Mouse (Mus musculus) layer of hippocampus, adult 8-10 months (tissue): Measurements from ENCODE around the gene Il19. TPM values are rescaled to one million over a fixed set of nuclear protein-coding genes. Genes with fewer than 3 reads are reported as not detected.
A peak's percentile ranks its signal among the peaks of the same experiment; 100 is the strongest.

ENCODE experiments used
- DNase-seq, 2 experiments: peaks; one replicate each; pipeline ENCODE4 v3.0.0; 2022; ENCODE audit warnings: low spot score in 2 of 2
- total RNA-seq, 4 experiments: library from RNA; stranded (reverse); gene quantifications; 2 replicates each; pipeline ENCODE4 v1.2.4; 2022

Gene Il19
- not detected for total RNA-seq

DNA sequence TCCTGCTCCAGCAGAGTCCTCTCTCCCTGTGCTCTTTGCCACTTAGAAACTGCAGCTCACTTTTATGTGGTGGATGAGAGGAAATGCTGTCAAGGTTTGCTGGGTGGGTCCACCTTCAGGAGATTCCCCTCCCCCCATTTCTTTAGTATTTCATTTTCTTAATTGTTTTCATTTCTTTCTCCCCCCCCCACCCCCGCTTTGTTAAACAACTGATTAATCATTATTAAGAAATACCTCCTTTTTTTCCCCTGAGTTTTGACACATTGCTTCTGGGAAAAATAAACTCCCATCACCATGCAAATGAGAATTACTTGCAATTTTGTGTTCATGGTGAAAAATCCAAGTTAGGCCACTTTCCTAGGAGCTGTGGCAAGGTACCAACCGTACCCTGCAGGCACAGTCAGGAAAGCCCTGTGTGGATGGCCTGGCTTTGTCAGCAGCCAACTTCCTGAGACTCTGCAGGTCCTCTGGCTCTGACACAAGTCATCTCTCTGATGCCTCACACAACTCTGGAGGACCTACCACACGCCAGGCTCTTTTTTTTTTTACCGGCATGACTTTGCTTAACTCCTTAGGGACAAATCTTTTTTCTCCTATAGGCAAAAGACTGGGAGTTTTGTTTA lies at the start of gene Il19:
Gene Il19, minus strand, starts transcription at position 51 of the 623 bp plus-strand sequence.
- DNase-seq = no peak

DNA sequence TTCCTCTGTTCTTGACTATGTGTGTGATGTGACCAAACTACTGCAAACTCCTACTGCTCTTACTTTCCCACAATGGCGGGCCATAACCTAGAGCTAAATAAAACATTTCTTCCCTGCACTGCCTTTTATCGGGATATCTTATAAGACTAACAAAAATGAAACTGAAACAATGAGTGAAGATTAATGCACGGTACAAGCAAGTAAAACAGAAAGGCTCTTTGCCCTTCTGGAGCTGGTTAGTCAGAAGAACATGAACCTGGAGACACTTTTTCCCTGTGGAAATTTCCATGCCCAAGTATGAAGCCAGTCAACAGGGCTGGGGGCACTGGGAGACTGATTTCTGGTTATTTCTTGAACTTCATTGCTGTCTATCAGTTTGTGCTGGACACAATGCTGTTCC lies 49.4 kb upstream of the Il19 start:
- no peak for DNase-seq

DNA sequence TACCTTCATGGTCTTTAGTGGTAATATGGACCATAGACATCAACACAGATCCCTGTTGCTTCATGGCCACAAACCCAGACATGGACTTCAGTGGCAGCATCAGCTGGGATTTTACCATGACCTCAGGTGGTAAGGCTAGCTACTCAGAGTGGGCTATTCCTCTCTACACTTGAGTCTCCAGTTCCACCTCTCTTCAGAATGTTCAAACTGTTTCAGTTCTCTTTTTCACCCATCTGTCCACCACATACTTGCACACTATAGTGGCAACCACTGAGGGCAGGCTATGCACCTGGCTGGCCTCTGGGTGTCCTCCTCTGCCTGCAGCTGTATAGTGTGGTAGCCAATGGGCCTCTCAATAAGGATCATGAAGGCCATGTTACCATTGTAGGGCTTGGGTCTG lies 47.5 kb upstream of the Il19 start:
- no peak for DNase-seq

DNA sequence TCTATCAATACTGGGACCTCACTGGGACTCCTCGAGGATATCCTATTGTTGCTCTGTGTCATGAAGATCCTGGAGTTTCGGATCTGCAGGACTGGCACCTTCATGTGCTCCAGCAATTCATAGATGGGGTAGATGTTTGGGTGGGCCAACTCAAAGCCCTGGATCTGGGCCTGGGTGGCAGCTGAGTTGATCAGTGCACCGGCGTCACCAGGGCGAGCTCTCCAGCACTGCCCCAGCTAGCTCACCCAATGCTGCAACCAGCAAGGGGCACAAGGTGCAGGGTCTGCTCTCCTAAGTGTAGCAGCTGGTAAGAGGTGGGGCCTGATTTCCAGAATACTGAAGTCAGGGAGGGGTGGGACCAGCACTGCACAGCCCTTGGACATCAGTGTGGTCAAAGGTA lies 47.1 kb upstream of the Il19 start:
- no peak for DNase-seq

DNA sequence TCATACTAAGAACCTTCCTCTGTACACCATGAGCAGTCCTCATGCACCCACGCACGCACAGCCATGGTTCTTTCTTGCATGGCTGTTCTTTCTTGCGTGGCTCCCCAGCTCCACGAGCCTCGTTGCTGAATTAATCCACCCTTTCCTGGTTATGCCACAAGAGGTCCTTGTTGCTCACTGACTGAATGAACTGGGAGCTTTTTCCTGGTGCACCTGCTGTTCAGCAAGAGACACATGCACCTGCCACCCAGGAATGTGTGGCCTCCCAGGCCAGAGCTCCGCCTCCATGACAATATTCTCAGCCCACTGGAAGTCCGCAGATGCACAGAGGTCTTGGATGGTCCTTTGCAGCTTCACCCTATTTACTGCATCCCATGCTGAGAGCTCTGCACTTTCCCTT lies 44.5 kb upstream of the Il19 start:
- peak in 1 of 2 experiments; percentile 15 for DNase-seq

DNA sequence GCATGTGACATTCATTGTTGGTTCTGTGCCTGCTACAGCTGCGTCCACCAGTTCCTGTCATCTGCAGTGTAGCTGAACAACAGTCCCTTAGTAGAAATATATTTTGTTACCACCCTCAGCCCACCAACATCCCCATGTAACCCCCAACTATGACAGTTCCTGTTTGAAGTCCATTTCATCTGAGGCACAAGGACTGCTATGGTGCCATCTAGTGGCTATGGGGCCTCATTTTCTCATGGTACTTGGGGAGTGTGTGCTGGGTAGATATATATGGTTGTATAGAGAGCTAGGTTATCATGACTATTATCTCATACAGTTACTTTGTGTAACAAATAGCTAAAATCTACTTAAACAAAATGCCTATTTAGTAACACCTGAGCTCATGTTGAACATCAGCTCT lies 39.5 kb upstream of the Il19 start:
- DNase-seq = peak in 1 of 2 experiments; percentile 21

DNA sequence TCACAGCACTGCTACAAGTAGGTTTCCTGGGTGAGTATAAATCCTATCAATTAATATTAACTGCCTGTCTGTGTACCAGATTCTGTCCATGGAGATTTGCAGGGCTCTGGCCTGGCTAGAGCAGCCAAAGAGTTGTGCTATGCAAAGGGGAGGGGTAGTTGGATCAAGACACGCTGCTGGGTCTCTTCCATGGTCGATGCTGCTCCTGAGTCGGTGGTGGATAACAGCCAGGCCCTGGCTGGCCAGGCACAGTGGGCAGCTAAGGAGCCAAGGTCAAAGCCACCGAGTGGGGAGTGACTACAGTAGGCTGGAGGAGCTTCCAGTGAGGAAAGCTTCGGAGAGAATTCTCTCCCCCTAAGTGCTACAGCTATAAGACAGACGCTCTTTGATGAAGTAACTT lies 24.0 kb upstream of the Il19 start:
- no peak for DNase-seq

DNA sequence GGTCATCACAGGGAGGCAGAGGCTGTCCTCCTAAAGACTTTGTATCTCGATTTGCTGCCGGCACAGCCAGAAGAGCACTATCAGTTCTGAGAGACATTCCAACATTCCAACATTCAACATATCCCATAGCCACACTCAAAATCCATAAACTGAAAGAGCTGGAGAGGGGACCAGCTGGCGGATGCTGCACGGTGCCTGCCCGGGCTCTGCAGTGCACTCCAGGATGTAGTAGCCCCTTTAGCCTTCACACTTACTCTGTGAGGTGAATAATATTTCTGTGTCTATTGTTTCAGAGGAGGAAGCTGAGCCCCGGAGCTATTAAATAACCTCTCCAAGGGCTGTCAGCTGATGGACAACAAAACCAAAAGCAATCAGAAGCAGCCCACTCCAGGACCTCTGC lies 7.0 kb upstream of the Il19 start:
- no peak for DNase-seq

DNA sequence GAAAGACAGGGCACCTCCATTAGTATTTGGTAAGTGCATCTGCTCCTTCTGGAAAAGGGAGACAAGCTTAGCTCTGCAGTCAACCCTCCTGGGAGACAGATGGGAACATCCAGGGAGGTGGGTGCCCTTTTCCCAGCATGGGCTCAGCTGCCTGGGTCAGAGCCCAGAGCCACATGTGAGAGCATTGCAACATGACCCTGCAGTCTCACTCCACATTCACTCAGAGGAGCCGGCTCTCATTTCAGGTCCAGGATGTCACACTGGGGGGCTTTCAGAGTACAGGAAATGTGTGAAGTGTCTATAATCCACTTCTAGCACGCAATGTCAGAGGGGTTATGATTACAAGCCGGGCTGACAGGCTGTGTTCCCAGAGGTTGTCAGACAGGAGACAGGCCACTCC lies 1.9 kb upstream of the Il19 start:
- no peak for DNase-seq

DNA sequence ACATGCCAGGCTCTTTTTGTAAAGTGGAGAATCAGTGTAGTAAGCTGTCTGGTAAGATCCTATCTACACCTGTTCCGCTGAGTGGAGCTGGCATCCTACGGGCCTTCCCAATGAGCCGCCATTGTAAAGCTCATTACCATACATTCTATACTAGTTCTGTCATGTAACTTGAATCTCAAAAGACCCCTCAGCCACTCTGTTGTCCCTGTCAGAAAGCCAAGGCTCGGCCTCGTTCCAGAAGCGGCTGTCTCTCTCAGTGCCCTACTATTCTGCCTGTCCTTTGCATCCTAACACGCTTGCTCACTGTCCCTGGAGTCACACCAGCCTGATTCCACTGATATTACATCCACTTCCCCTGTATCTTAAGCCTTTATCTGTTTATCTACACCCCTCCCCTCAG lies 1.7 kb downstream of the Il19 start:
- no peak for DNase-seq

DNA sequence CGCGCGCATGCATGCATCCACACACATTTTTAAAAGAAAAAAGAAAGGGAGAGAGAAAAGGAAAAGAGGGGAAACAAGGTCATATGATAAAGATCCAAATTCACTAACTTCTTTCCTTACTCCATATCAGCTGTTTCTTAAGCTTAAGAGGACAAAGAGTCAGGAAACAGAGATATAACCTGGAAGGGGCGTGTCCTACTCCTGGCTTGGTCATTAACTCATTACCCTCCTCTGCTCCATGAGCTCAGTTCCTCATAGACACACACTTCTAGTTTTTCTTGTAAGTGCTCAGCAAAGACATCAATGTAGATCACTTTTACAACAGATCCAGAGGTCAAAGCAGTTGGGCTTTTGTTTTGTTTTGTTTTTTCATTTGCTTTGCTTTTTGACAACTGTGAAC lies 2.7 kb downstream of the Il19 start:
- DNase-seq = no peak

DNA sequence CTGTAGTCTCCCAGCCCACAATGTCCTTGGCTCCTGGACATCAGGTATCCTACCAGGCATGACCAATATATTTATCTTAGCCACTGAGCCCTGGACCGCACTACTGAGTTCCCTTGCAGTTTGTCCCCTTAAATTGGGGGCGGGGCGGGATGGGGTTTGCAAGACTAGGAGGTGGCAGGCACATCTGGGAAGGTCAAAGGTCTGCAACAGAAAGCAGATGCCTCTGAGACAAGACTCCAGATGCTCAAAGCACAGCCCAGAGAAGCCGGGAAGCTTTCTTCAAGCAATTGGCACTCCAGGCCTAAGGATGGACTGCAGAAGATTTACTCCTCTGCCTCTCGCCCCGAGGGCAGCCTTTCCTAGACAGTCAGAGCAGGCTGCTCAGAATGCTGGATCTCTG lies 3.6 kb downstream of the Il19 start:
- no peak for DNase-seq

DNA sequence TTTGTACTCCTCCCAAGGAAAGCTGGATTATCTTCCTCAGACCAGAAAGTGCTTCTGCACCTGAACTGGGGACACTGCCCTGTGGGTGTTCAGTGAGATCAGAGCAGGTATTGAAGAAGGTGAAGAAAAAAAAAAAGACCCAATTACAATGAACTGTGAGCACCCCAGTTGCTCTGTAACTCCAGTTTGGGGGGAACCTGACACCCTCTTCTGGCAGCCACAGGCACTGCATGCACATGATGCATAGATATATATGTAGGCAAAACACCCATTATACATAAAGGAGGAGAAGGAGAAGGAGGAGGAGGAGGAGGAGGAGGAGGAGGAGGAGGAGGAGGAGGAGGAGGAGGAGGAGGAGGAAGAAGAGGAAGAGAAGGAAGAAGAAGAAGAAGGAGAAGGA lies 13.4 kb downstream of the Il19 start:
- no peak for DNase-seq

DNA sequence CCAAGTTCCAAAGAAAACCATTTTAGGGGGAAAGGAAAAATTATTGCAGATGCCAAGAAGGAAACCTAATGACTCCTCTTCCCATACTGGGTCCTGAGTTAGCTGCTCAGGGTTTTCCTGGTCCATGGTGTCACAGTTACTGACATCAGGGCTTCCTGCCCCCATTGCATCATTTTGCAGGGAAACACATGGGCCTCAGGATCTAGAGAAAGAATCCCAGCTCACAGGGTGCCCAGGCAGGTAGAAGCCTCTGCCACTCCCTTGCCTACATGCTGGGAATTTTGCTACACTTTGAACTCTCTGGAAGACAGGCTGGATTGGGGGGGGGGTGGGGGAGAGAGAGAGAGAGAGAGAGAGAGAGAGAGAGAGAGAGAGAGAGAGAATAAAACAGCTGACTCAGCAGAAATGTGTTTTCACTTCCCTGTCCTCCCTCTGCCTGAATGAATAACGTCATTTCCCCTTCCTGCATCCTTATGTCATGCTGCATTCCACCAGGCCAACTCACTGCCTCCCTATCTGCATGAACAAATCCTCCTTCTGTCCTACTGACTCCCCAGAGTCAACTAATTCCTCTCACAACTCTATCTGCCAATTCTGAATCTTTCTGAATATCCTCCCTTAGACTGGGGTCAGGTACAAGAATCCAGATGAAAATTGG lies 21.5 kb downstream of the Il19 start:
- no peak for DNase-seq

DNA sequence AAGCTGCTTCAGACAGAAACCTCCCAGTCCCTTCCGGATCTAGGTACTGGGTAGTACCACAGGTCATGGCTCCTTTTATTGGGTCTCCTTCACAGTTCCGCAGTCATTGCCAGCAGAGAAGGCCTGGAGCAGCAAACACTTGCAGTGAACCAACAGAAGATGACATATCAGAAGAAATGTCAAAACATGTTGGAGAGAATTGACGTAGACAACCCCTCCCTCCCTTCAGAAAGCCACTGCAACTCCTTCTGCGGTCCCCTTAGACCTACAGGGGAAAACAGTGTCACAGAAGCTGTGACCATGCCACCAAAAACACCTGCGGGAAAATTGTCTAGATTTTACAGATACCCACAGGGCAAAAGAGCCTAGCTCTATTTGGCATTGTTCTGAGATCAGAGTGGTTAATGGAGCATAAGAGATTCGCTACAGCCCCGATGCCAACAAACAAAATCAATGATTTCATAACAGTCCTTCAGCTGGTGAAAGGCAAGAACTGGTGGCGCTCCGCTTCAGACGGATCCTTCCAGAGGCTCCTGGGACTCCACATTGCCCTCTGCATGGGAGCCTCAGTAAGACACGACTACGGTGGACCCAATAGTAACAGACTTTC lies 28.4 kb downstream of the Il19 start, which contains the start of gene Il20:
Gene Il20, minus strand, starts transcription at position 51 of the 610 bp plus-strand sequence.
- no peak for DNase-seq

DNA sequence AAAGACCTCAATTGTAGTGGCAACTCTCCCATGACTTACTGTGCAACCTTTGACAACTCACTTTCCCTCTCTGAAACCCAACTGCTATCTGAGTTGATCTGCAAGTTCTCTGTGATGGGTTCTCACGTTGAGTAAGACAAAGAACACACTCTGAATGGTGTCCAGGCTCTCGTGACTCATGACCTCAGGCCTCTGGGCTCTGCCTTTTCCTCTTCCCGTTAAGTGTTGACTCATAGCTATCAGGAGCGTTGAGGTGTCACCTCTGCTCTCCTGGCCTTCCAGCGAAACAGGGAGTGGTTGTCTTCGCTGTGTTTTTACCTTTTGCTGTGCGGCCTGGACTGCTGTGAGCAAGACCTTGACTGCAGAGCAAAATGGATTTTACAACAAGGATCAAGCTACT lies 37.4 kb downstream of the Il19 start:
- DNase-seq = no peak

DNA sequence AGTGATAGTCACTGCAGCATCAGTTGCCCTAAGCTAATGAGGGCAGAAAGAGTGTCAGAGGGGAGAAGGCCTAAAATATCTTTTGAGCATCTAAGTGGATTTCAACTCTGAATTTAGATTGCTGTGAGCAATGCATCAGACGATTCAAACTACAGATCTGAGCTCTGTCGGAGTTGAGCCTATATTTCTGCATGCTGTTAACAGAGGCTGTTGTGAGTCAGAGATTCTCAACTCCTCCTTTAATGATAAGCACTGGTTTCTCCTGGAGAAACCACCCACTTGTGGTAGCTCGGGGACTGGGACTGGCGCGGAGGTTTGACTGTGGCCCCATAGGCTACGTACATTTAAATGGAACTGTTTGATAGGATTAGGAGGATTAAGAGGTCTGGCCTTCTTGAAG lies 45.4 kb downstream of the Il19 start:
- DNase-seq = no peak

DNA sequence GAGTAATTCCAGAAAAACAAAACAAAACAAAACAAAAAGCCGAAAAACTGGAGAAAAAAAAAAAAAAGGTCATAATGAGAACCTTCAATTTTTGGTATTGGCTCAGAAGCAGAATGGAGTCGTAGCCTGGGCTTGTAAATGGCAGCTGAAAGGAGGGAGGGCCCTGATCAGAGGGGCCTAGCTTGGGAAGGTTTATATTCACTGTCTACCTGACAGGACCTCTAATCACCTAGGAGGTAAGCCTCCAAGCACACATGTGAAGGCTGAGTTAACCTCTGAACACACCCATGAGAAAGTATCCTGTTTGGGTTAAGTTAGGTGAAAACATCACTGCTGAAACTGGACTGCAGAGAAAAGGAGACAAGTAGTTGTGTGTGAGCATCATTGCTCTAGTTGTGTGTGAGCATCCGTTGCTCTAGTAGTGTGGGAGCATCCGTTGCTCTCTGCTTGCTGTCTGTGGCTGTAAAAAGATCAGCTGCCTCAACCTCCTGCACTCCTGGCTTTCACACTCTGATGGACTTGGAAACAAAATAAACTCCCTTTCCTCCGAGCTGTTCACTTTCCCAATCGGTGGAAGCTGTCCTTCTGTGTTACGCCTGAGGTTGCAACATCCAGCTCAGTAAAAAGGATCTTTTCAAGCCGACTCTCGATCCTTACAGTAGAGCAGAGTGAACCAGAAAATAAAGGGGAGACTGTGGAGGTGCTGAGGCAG lies 46.4 kb downstream of the Il19 start:
- no peak for DNase-seq

DNA sequence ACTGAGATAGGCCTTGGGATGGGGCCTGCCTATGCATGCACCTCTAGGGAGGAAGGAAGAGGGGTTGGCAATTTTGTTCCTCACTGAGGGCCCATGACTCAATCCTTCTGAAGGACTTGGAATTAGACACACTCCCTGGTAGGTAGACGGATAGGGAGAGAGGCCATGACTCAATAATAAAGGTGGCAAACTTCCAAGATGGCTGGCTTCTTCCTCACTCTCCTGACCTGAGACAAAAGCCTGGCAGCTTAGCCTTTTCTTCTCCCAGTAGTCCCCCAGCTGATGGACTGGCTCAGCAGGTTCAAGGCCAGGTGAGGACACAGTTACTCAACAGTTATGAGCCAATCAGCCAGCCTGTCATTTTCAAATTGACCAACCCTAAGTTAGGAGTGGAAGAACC lies 47.5 kb downstream of the Il19 start:
- no peak for DNase-seq

DNA sequence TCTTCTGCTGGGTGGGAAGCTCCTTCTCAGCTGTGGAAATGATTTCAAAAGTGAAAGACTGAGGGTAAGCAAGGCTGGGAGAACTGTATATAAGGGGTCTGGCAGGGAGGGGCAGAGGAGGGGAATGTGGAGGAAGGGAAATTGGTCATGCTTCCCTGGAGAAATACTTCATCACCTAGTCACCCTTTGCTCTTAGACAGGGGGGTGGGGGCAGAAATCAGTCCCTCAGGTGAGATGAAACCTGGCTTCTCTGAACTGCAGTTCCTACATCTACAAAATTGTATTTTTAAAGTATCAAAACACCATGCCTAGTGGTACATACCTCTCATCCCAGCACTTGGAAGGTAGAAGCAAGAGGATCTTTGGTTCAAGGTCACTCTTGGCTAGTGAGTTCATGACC lies 52.6 kb downstream of the Il19 start, which contains the start of gene Il24:
Gene Il24, minus strand, starts transcription at position 101 of the 400 bp plus-strand sequence.
- DNase-seq = no peak

DNA sequence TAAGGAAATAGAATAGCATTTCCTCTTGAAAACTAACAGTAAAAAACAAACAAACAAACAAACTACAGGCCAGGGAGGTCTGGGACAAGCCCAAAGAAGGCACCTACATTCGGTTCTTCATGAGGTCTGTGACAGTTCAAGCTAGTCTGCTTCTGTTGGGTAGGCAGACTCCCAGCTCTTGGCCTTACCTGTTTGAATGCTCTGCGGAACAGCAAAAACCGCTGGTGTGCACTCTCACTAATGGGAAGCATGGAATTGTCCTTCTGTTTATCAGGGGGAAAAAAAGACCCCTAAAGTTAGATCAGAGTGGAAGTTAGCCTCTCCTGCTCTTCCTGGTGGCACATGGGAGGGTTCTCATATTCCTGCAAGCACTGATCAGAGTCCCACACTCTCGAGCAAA lies 56.8 kb downstream of the Il19 start:
- DNase-seq = no peak
